Mouse (Mus musculus) erythroblast, embryonic 14.5 days (primary cell): ENCODE results near the gene Smim13.

Source experiments
- GATA1 ChIP-seq: IDR thresholded peaks from 2 replicates; pipeline ENCODE4 v1.6.1; 2012; ENCODE audit warnings: low read length, inconsistent platforms, mixed read lengths
- TAL1 ChIP-seq: IDR thresholded peaks from 3 replicates; pipeline ENCODE4 v1.6.1; 2012; ENCODE audit warnings: low read length, inconsistent platforms, mixed read lengths

DNA sequence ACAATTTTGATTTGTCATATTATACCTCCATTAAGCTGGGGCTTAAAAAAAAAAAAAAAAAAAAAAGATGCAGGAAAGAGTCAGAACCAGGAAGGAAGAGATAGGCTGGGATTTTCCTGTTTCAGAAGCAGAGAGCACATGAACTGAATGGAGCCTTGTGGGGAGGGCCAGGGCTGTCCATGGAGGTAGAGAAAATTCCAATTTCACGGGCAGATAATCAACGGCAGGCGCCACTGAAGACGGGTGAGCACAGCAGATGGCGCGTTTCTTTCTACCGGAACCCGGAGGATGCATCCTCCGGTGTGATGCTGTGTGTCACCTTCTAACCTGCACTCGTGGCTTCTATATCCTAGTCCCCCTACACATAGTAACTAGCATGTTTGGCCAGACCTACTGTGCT, 46.8 kb downstream of the Smim13 start:
- TF ChIP-seq TAL1 = no peak
- TF ChIP-seq GATA1 = no peak
